Mouse (Mus musculus): ENCODE measurements around the gene Abca5. TPM values are rescaled to one million over a fixed set of nuclear protein-coding genes. Genes with fewer than 3 reads are reported as not detected.
A peak's percentile ranks its signal among the peaks of the same experiment; 100 is the strongest.

Gene Abca5
- 0.23 and 0.24 TPM in 2 replicates for polyA plus RNA-seq (2012; rRNA removed)

- peaks cover 6% of the 10 kb centered on the region; the same call in 1 of the 2 replicates for H3K4me1 ChIP-seq (replicated peaks; ENCODE audit: control insufficient read depth, insufficient read depth, low read length)
- peak; percentile 80 for DNase-seq
- TF ChIP-seq CTCF (IDR thresholded peaks at IDR 0.05; ENCODE audit: borderline replicate concordance, control insufficient read depth, extremely low read depth, insufficient read depth, low read length, poor library complexity) (no peak; the same call in 1 of the 2 replicates), POLR2A (IDR thresholded peaks at IDR 0.05; ENCODE audit: control insufficient read depth, extremely low read depth, insufficient read depth, low read length, poor library complexity) (no peak)
- WGBS, result 1% methylated on average over 95 of the region's 95 CpGs
- 0 out of 2 replicates have a peak, but pooled peaks cover 4% of the 10 kb centered on the region for H3K27me3 ChIP-seq (ENCODE audit: control insufficient read depth, insufficient read depth, low read length)
- no peak within 1 kb of the TSS for H3K27ac ChIP-seq (ENCODE audit: control insufficient read depth, insufficient read depth, low read length)
- H3K4me3 ChIP-seq (ENCODE audit: control insufficient read depth, insufficient read depth, low read length), result peak within 1 kb of the TSS; percentile 49
- H3K36me3 ChIP-seq (ENCODE audit: control insufficient read depth, insufficient read depth, low read length), result no peaks in the 10 kb centered on the region
These were observed at the start of gene Abca5 for GRCm38 (mm10) chr11:110337289-110338245. Abca5 (minus strand) TSS chr11:110337716.

- no peak for DNase-seq
- no peaks in the 10 kb centered on the region for H3K36me3 ChIP-seq (ENCODE audit: control insufficient read depth, insufficient read depth, low read length)
- WGBS, result 88% methylated on average over 2 of the region's 2 CpGs
- 0 out of 2 replicates have a peak, but pooled peaks cover under 1% of the 10 kb centered on the region for H3K4me1 ChIP-seq (replicated peaks; ENCODE audit: control insufficient read depth, insufficient read depth, low read length)
- no peak overlapping the region for H3K4me3 ChIP-seq (ENCODE audit: control insufficient read depth, insufficient read depth, low read length)
- H3K27me3 ChIP-seq (ENCODE audit: control insufficient read depth, insufficient read depth, low read length), result no peaks in the 10 kb centered on the region
- no peak overlapping the region for H3K27ac ChIP-seq (ENCODE audit: control insufficient read depth, insufficient read depth, low read length)
- TF ChIP-seq POLR2A (IDR thresholded peaks at IDR 0.05; ENCODE audit: control insufficient read depth, extremely low read depth, insufficient read depth, low read length, poor library complexity) (no peak), CTCF (IDR thresholded peaks at IDR 0.05; ENCODE audit: borderline replicate concordance, control insufficient read depth, extremely low read depth, insufficient read depth, low read length, poor library complexity) (no peak)
These were observed 48.0 kb upstream of the Abca5 start for GRCm38 (mm10) chr11:110385487-110385886.

- WGBS, result 27% methylated on average over 15 of the region's 15 CpGs
- peaks cover 7% of the 10 kb centered on the region for H3K4me1 ChIP-seq (replicated peaks; ENCODE audit: control insufficient read depth, insufficient read depth, low read length)
- no peak for DNase-seq
- H3K27ac ChIP-seq (ENCODE audit: control insufficient read depth, insufficient read depth, low read length), result no peak overlapping the region
- no peak for TF ChIP-seq POLR2A (IDR thresholded peaks at IDR 0.05; ENCODE audit: control insufficient read depth, extremely low read depth, insufficient read depth, low read length, poor library complexity)
- no peak for TF ChIP-seq CTCF (IDR thresholded peaks at IDR 0.05; ENCODE audit: borderline replicate concordance, control insufficient read depth, extremely low read depth, insufficient read depth, low read length, poor library complexity)
- peak overlapping the region; percentile 28 for H3K4me3 ChIP-seq (ENCODE audit: control insufficient read depth, insufficient read depth, low read length)
- no peaks in the 10 kb centered on the region for H3K27me3 ChIP-seq (ENCODE audit: control insufficient read depth, insufficient read depth, low read length)
- no peaks in the 10 kb centered on the region for H3K36me3 ChIP-seq (ENCODE audit: control insufficient read depth, insufficient read depth, low read length)
These were observed 42.8 kb upstream of the Abca5 start for GRCm38 (mm10) chr11:110380310-110380668.

GRCm38 (mm10) chr11:110379661-110380309 lies 42.3 kb upstream of the Abca5 start:
- peak; percentile 22 for DNase-seq
- WGBS, result 4% methylated on average over 20 of the region's 20 CpGs

GRCm38 (mm10) chr11:110374036-110374435 lies 36.5 kb upstream of the Abca5 start:
- Histone ChIP-seq H3K27me3 (ENCODE audit: control insufficient read depth, insufficient read depth, low read length) (no peaks in the 10 kb centered on the region), H3K4me1 (replicated peaks; ENCODE audit: control insufficient read depth, insufficient read depth, low read length) (peaks cover 3% of the 10 kb centered on the region; the same call in 1 of the 2 replicates), H3K36me3 (ENCODE audit: control insufficient read depth, insufficient read depth, low read length) (no peaks in the 10 kb centered on the region), H3K27ac (ENCODE audit: control insufficient read depth, insufficient read depth, low read length) (no peak overlapping the region), H3K4me3 (ENCODE audit: control insufficient read depth, insufficient read depth, low read length) (no peak overlapping the region)
- no peak for DNase-seq
- no peak for TF ChIP-seq CTCF (IDR thresholded peaks at IDR 0.05; ENCODE audit: borderline replicate concordance, control insufficient read depth, extremely low read depth, insufficient read depth, low read length, poor library complexity)
- TF ChIP-seq POLR2A (IDR thresholded peaks at IDR 0.05; ENCODE audit: control insufficient read depth, extremely low read depth, insufficient read depth, low read length, poor library complexity), result no peak
- WGBS, result 93% methylated on average over 9 of the region's 9 CpGs

More at GRCm38 (mm10) chr11:110379661-110380309, 42.3 kb upstream of the Abca5 start:
- TF ChIP-seq CTCF (IDR thresholded peaks at IDR 0.05; ENCODE audit: borderline replicate concordance, control insufficient read depth, extremely low read depth, insufficient read depth, low read length, poor library complexity) (no peak), POLR2A (IDR thresholded peaks at IDR 0.05; ENCODE audit: control insufficient read depth, extremely low read depth, insufficient read depth, low read length, poor library complexity) (no peak)
- H3K4me3 ChIP-seq (ENCODE audit: control insufficient read depth, insufficient read depth, low read length), result peak overlapping the region; percentile 28
- H3K36me3 ChIP-seq (ENCODE audit: control insufficient read depth, insufficient read depth, low read length), result no peaks in the 10 kb centered on the region
- H3K27me3 ChIP-seq (ENCODE audit: control insufficient read depth, insufficient read depth, low read length), result no peaks in the 10 kb centered on the region
- peaks cover 7% of the 10 kb centered on the region for H3K4me1 ChIP-seq (replicated peaks; ENCODE audit: control insufficient read depth, insufficient read depth, low read length)
- no peak overlapping the region for H3K27ac ChIP-seq (ENCODE audit: control insufficient read depth, insufficient read depth, low read length)

GRCm38 (mm10) chr11:110372266-110372954 lies 34.9 kb upstream of the Abca5 start:
- Histone ChIP-seq H3K4me3 (ENCODE audit: control insufficient read depth, insufficient read depth, low read length) (no peak overlapping the region), H3K4me1 (replicated peaks; ENCODE audit: control insufficient read depth, insufficient read depth, low read length) (peaks cover 3% of the 10 kb centered on the region; the same call in 1 of the 2 replicates), H3K27ac (ENCODE audit: control insufficient read depth, insufficient read depth, low read length) (no peak overlapping the region), H3K36me3 (ENCODE audit: control insufficient read depth, insufficient read depth, low read length) (no peaks in the 10 kb centered on the region), H3K27me3 (ENCODE audit: control insufficient read depth, insufficient read depth, low read length) (no peaks in the 10 kb centered on the region)
- WGBS, result 42% methylated on average over 15 of the region's 15 CpGs
- no peak for DNase-seq
- TF ChIP-seq CTCF (IDR thresholded peaks at IDR 0.05; ENCODE audit: borderline replicate concordance, control insufficient read depth, extremely low read depth, insufficient read depth, low read length, poor library complexity), result no peak
- TF ChIP-seq POLR2A (IDR thresholded peaks at IDR 0.05; ENCODE audit: control insufficient read depth, extremely low read depth, insufficient read depth, low read length, poor library complexity), result no peak
